Mouse (Mus musculus) liver, postnatal 0 days (tissue): ENCODE results near the gene Kxd1.

ENCODE experiments used
- CTCF ChIP-seq: sonication (generic); IDR thresholded peaks from 2 replicates; pipeline ENCODE4 v1.5.1; 2016; ENCODE audit warnings: antibody characterized with exemption, low read depth
- EP300 ChIP-seq: IDR thresholded peaks from 2 replicates; pipeline ENCODE4 v1.6.1; 2016; ENCODE audit warnings: antibody characterized with exemption, low read depth, mild to moderate bottlenecking

DNA sequence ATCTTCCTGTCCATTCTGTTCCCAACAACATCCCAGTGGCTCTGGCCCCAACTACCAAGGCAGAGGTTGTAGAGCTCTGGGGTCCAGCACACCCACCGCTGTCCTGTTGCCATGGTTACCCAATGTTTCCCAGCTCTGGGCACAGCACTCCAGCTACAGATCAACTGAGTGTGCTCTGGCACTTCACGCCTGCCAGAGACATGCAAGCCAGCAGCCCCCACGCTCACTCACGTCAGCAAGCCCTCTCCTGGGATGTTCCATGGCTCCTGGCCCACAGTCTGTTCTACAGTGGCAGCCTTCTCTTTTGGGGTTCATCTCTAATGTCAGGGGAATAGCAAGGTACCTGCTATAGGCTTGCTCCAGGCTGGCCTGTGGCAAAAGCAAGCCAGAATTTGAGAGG is 64.5 kb downstream of the Kxd1 start:
- TF ChIP-seq CTCF (no peak), EP300 (no peak)
